Mouse (Mus musculus) C2C12 (cell line): ENCODE measurements around the gene Rufy3. TPM values are rescaled to one million over a fixed set of nuclear protein-coding genes. Genes with fewer than 3 reads are reported as not detected.

Source experiments
- H3K27me3 ChIP-seq: one replicate; pipeline ENCODE4 v1.6.1; 2011; ENCODE audit not compliant: control insufficient read depth, insufficient read depth, insufficient read length
- H3K36me3 ChIP-seq: one replicate; pipeline ENCODE4 v1.6.1; 2011; ENCODE audit not compliant: control insufficient read depth, insufficient read depth
- H3K4me3 ChIP-seq: one replicate; pipeline ENCODE4 v1.5.1; 2011; ENCODE audit warnings: mild to moderate bottlenecking, control low read depth; ENCODE audit not compliant: poor library complexity, insufficient read depth, severe bottlenecking
- H3K79me2 ChIP-seq: one replicate; pipeline ENCODE4 v1.6.1; 2011; ENCODE audit not compliant: control insufficient read depth, insufficient read depth
- H3K79me3 ChIP-seq: one replicate; pipeline ENCODE4 v1.6.1; 2011; ENCODE audit warnings: low read depth, control low read depth
- H3ac ChIP-seq: one replicate; pipeline ENCODE3; 2011; ENCODE audit warnings: low read depth; ENCODE audit not compliant: control insufficient read depth, insufficient read length
- CEBPB ChIP-seq: IDR thresholded peaks from one replicate; pipeline ENCODE4 v1.6.1; 2011; ENCODE audit warnings: low read depth, mild to moderate bottlenecking, control low read depth, moderate library complexity
- CTCF ChIP-seq: IDR thresholded peaks from one replicate; pipeline ENCODE4 v1.5.1; 2011; ENCODE audit not compliant: control insufficient read depth, insufficient read depth, insufficient read length
- FOSL1 ChIP-seq: IDR thresholded peaks from one replicate; pipeline ENCODE4 v1.8.0; 2011; ENCODE audit warnings: mild to moderate bottlenecking, low read length; ENCODE audit not compliant: poor library complexity, insufficient read depth, severe bottlenecking
- MAX ChIP-seq: IDR thresholded peaks from one replicate; pipeline ENCODE4 v1.6.1; 2011; ENCODE audit warnings: mild to moderate bottlenecking, control low read depth
- MYOD1 ChIP-seq: IDR thresholded peaks from one replicate; pipeline ENCODE4 v1.6.1; 2011; ENCODE audit warnings: low read depth; ENCODE audit not compliant: control insufficient read depth, insufficient read length
- MYOG ChIP-seq: IDR thresholded peaks from one replicate; pipeline ENCODE4 v1.6.1; 2011; ENCODE audit not compliant: control insufficient read depth, insufficient read length; ENCODE audit errors: extremely low read depth
- USF1 ChIP-seq: IDR thresholded peaks from one replicate; pipeline ENCODE4 v1.6.1; 2011; ENCODE audit warnings: low read depth, mild to moderate bottlenecking, control low read depth, moderate library complexity
- polyA plus RNA-seq: library from polyadenylated mRNA; unstranded; fragments of >200 nt; fragmentation: generic; extraction: Trizol; gene quantifications from one replicate; pipeline ENCODE4 v1.2.1, GENCODE M21; 2012; ENCODE audit warnings: missing spikeins

Gene Rufy3
- polyA plus RNA-seq, 1 experiment, result 3.5 TPM

- TF ChIP-seq MYOG, result no peak
- no peak for TF ChIP-seq USF1
- peaks cover 32% of the 10 kb centered on the region for H3K36me3 ChIP-seq
- H3K4me3 ChIP-seq, result no peak overlapping the region
These were observed 84.7 kb downstream of the Rufy3 start for GRCm38 (mm10) chr5:88649250-88650173.

GRCm38 (mm10) chr5:88652589-88652988, 87.7 kb downstream of the Rufy3 start:
- TF ChIP-seq MYOD1, result no peak

More at GRCm38 (mm10) chr5:88649250-88650173, 84.7 kb downstream of the Rufy3 start:
- Histone ChIP-seq H3K27me3 (no peaks in the 10 kb centered on the region), H3K79me3 (no peaks in the 10 kb centered on the region), H3ac (no peak overlapping the region), H3K79me2 (no peaks in the 10 kb centered on the region)

GRCm38 (mm10) chr5:88657868-88658267, 93.0 kb downstream of the Rufy3 start:
- TF ChIP-seq MYOG (no peak), MYOD1 (no peak), MAX (no peak), CEBPB (no peak), USF1 (no peak), FOSL1 (no peak), CTCF (no peak)
- Histone ChIP-seq H3K4me3 (no peak overlapping the region), H3K79me2 (no peaks in the 10 kb centered on the region), H3ac (no peak overlapping the region), H3K36me3 (peaks cover 57% of the 10 kb centered on the region), H3K79me3 (no peaks in the 10 kb centered on the region), H3K27me3 (no peaks in the 10 kb centered on the region)

More at GRCm38 (mm10) chr5:88652589-88652988, 87.7 kb downstream of the Rufy3 start:
- no peaks in the 10 kb centered on the region for H3K79me2 ChIP-seq
- no peak overlapping the region for H3ac ChIP-seq
- H3K4me3 ChIP-seq, result no peak overlapping the region
- peaks cover 17% of the 10 kb centered on the region for H3K36me3 ChIP-seq
- H3K79me3 ChIP-seq, result no peaks in the 10 kb centered on the region
- H3K27me3 ChIP-seq, result no peaks in the 10 kb centered on the region

GRCm38 (mm10) chr5:88663151-88663550, 98.3 kb downstream of the Rufy3 start:
- no peak overlapping the region for H3K4me3 ChIP-seq
- no peaks in the 10 kb centered on the region for H3K79me2 ChIP-seq
- no peaks in the 10 kb centered on the region for H3K79me3 ChIP-seq
- H3ac ChIP-seq, result no peak overlapping the region
- peaks cover 83% of the 10 kb centered on the region for H3K36me3 ChIP-seq
- H3K27me3 ChIP-seq, result no peaks in the 10 kb centered on the region
- TF ChIP-seq FOSL1 (no peak), CTCF (no peak), MAX (no peak), USF1 (no peak), MYOD1 (no peak), MYOG (no peak), CEBPB (no peak)

- H3K27me3 ChIP-seq, result no peaks in the 10 kb centered on the region
- H3ac ChIP-seq, result no peak overlapping the region
These were observed 99.0 kb downstream of the Rufy3 start for GRCm38 (mm10) chr5:88663875-88664274.

DNA sequence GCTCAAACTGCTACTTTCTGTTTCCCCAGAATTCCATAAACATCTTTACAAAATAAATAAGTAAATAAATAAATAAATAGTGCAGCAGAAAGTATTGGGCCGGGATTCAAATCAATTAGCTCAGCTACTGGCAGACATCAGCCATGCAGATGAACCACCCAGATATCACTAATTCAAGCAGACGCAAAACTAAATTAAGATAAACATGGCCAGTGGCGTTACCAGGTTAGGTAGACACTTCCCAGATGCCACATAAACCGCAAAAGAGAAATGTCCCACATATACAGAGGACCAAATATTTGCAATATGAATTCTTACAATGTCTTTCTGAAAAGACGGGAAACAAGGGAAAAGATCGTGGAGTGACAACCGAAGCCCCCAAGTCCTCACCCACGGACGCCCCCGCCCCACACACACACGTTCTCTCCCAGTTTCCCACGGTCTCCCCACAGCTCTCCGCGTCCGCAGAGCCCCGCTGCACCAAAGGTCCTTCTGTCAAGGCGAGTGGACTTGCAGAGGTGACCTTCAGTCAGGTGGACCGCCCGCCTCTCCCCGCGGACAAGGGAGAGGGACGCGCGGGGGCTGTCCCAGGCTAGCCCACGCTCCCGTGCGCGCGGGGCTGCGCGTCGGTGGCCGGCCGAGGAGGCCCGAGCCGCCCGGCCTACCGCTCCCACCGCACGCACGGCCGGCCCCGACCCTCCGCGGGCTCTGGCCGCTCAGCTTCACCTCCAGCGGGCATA, 110.0 kb downstream of the Rufy3 start:
- TF ChIP-seq FOSL1, result no peak
- no peak for TF ChIP-seq CTCF
- no peak for TF ChIP-seq MYOG
- TF ChIP-seq MYOD1, result no peak
- no peak for TF ChIP-seq MAX
- no peak for TF ChIP-seq CEBPB
- TF ChIP-seq USF1, result no peak
- peaks cover 31% of the 10 kb centered on the region for H3K36me3 ChIP-seq
- H3K79me2 ChIP-seq, result peaks cover 34% of the 10 kb centered on the region
- H3ac ChIP-seq, result peak overlapping the region; percentile 84
- H3K4me3 ChIP-seq, result peak overlapping the region; percentile 66
- peaks cover 15% of the 10 kb centered on the region for H3K79me3 ChIP-seq
- no peaks in the 10 kb centered on the region for H3K27me3 ChIP-seq

More at GRCm38 (mm10) chr5:88663875-88664274, 99.0 kb downstream of the Rufy3 start:
- Histone ChIP-seq H3K36me3 (peaks cover 82% of the 10 kb centered on the region), H3K79me3 (no peaks in the 10 kb centered on the region), H3K79me2 (no peaks in the 10 kb centered on the region), H3K4me3 (no peak overlapping the region)
- TF ChIP-seq CEBPB (no peak), MAX (no peak), CTCF (no peak), FOSL1 (no peak), MYOD1 (no peak), USF1 (no peak), MYOG (no peak)
